Mouse (Mus musculus): ENCODE measurements around the gene Hoxb9. TPM values are rescaled to one million over a fixed set of nuclear protein-coding genes. Genes with fewer than 3 reads are reported as not detected.

Hoxb9 gene
- polyA plus RNA-seq, 1 experiment from 2014 or later, result not detected

DNA sequence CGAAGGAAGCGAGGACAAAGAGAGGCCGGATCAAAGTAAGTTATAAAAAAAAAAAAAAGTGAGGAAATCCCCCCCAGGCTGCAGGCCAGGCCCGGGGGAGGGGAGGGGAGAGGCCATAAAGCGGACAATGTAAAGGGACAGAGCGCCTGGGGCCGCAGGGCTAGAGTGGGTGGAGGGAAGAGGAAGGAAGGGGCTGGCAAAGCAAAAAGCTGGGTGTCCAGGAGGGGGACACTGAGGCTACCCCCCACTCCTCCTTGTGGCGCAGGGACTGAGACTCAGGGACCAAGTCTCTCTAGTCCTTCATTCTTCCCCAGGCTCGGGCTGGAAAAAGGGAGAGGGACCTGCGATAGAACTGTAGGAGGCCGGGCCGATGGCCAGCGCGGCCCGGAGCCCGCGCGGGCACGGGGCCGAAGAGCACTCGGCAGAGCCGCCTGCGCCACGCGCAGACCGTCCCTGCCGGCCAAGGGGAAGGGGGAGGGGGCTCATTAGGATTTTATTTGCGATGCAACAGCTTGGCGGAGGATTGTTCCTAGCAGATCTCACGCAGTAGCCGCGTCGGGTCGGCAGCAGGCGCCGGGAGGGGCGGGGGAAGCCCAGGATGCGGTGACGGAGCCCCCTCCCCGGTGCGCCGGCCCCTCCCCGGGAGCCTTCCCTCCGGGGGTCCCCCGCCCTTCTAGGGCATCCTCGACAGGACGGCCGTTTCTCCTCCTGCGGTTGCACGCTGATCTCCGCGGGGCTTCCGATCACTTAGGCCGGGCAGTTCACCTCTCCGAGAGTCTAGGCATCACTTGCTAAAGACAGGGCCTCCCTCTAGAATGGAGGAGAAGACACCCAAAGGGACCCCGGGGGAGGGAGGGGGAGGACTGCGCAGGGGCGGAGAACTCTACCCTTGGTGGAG is 1.0 kb downstream of the Hoxb9 start:
- under 1% methylated on average over 58 of the region's 58 CpGs for WGBS
- ATAC-seq (replicated peaks; ENCODE audit: low FRiP score) (no peak), DNase-seq (ENCODE audit: low spot score) (no peak)
- H3K27me3 ChIP-seq (ENCODE audit: control insufficient read depth, insufficient read depth, low read length), result peaks cover 98% of the 10 kb centered on the region
- H3K9me3 ChIP-seq (ENCODE audit: control insufficient read depth, low read length), result no peaks in the 10 kb centered on the region
- no peak overlapping the region for H3K4me2 ChIP-seq (ENCODE audit: low read depth, low read length, severe bottlenecking)
- 0 out of 2 replicates have a peak, but pooled peaks cover 5% of the 10 kb centered on the region for H3K4me1 ChIP-seq (replicated peaks; ENCODE audit: control insufficient read depth, insufficient read depth, low read length)
- H3K4me3 ChIP-seq (ENCODE audit: low read depth, low read length), result no peak overlapping the region
- no peak overlapping the region for H3K9ac ChIP-seq (ENCODE audit: low read length)
- H3K27ac ChIP-seq (ENCODE audit: low read depth, low read length), result no peak overlapping the region
- H3K36me3 ChIP-seq (ENCODE audit: control insufficient read depth, insufficient read depth, low read length), result no peaks in the 10 kb centered on the region

DNA sequence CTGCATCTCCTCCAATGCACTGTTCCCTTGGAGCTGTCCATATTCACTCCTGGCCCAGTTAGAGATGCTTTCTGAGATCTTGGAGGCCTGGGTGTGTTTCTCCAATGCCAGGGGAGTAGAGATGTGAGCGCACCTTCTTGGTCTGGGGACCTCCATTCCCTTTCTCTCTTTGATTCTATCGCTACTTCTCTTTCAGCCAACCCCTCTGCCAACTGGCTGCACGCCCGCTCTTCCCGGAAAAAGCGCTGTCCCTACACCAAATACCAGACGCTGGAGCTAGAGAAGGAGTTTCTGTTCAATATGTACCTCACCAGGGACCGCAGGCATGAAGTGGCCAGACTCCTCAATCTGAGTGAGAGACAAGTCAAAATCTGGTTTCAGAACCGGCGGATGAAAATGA is 3.2 kb downstream of the Hoxb9 start:
- ATAC-seq (replicated peaks; ENCODE audit: low FRiP score), result no peak
- no peak overlapping the region for H3K9ac ChIP-seq (ENCODE audit: low read length)
- H3K9me3 ChIP-seq (ENCODE audit: control insufficient read depth, low read length), result no peaks in the 10 kb centered on the region
- 3% methylated on average over 10 of the region's 10 CpGs for WGBS
- H3K36me3 ChIP-seq (ENCODE audit: control insufficient read depth, insufficient read depth, low read length), result no peaks in the 10 kb centered on the region
- no peak overlapping the region for H3K27ac ChIP-seq (ENCODE audit: low read depth, low read length)
- no peak for DNase-seq (ENCODE audit: low spot score)
- peaks cover 99% of the 10 kb centered on the region for H3K27me3 ChIP-seq (ENCODE audit: control insufficient read depth, insufficient read depth, low read length)
- H3K4me1 ChIP-seq (replicated peaks; ENCODE audit: control insufficient read depth, insufficient read depth, low read length), result 0 out of 2 replicates have a peak, but pooled peaks cover 5% of the 10 kb centered on the region
- no peak overlapping the region for H3K4me3 ChIP-seq (ENCODE audit: low read depth, low read length)
- no peak overlapping the region for H3K4me2 ChIP-seq (ENCODE audit: low read depth, low read length, severe bottlenecking)

GRCm38 (mm10) chr11:96275896-96276295 is 4.6 kb downstream of the Hoxb9 start:
- H3K9me3 ChIP-seq (ENCODE audit: control insufficient read depth, low read length), result no peaks in the 10 kb centered on the region
- no peak overlapping the region for H3K4me3 ChIP-seq (ENCODE audit: low read depth, low read length)
- H3K27me3 ChIP-seq (ENCODE audit: control insufficient read depth, insufficient read depth, low read length), result peaks cover 99% of the 10 kb centered on the region
- H3K4me2 ChIP-seq (ENCODE audit: low read depth, low read length, severe bottlenecking), result no peak overlapping the region
- DNase-seq (ENCODE audit: low spot score) (no peak), ATAC-seq (replicated peaks; ENCODE audit: low FRiP score) (no peak)
- 8% methylated on average over 4 of the region's 4 CpGs for WGBS
- H3K4me1 ChIP-seq (replicated peaks; ENCODE audit: control insufficient read depth, insufficient read depth, low read length), result 0 out of 2 replicates have a peak, but pooled peaks cover 5% of the 10 kb centered on the region
- no peak overlapping the region for H3K9ac ChIP-seq (ENCODE audit: low read length)
- no peaks in the 10 kb centered on the region for H3K36me3 ChIP-seq (ENCODE audit: control insufficient read depth, insufficient read depth, low read length)
- no peak overlapping the region for H3K27ac ChIP-seq (ENCODE audit: low read depth, low read length)

DNA sequence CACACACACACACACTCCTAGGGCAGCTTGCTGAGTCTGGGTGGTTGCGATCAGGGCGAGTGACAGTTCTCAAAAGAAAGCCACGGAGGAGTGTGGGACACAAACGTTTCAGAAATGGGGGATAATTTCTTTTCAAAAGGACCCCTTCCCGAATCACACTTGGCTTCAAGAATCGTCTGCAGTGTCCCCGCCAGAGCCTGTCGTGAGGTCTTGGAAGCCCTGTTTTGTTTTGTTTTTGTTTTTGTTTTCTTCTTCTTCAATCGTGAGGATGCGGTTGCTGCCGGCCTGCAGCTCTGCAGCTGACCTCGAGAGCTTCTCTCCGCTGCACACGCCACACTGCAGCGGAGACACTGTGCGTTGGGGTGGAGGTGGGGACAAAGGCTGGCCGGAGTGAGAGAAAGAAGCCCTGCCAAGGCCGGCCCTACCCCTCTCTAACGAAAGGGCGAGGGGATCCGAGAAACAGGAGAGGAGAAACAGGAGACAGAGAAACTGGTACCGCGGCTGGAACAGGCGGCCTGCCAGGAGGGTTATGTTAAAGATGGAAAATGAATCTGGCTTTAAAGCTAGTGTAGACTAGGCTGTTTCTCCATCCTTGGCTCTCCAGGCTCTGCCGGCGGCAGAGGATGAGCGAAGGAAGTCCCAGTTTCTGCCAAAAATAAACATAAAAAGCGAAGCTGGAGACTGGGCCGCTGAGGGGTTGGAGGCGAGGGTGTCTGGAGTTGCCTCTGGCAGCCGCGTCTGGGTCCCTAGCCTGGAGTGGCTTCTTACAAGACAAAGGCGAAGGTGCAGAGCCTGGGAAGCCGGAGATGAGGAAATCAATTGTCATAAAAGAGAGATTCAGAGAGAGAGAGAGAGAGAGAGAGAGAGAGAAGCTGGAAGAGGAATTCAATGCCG is 6.1 kb downstream of the Hoxb9 start:
- Histone ChIP-seq H3K4me3 (ENCODE audit: low read depth, low read length) (no peak overlapping the region), H3K27me3 (ENCODE audit: control insufficient read depth, insufficient read depth, low read length) (peaks cover 98% of the 10 kb centered on the region), H3K9ac (ENCODE audit: low read length) (no peak overlapping the region), H3K9me3 (ENCODE audit: control insufficient read depth, low read length) (no peaks in the 10 kb centered on the region), H3K4me1 (replicated peaks; ENCODE audit: control insufficient read depth, insufficient read depth, low read length) (0 out of 2 replicates have a peak, but pooled peaks cover under 1% of the 10 kb centered on the region), H3K27ac (ENCODE audit: low read depth, low read length) (no peak overlapping the region), H3K36me3 (ENCODE audit: control insufficient read depth, insufficient read depth, low read length) (no peaks in the 10 kb centered on the region), H3K4me2 (ENCODE audit: low read depth, low read length, severe bottlenecking) (no peak overlapping the region)
- no peak for DNase-seq (ENCODE audit: low spot score)
- 1% methylated on average over 35 of the region's 35 CpGs for WGBS
- ATAC-seq (replicated peaks; ENCODE audit: low FRiP score), result no peak

GRCm38 (mm10) chr11:96278324-96278723 is 7.1 kb downstream of the Hoxb9 start:
- Histone ChIP-seq H3K27ac (ENCODE audit: low read depth, low read length) (no peak overlapping the region), H3K4me3 (ENCODE audit: low read depth, low read length) (no peak overlapping the region), H3K9me3 (ENCODE audit: control insufficient read depth, low read length) (no peaks in the 10 kb centered on the region), H3K4me2 (ENCODE audit: low read depth, low read length, severe bottlenecking) (no peak overlapping the region), H3K36me3 (ENCODE audit: control insufficient read depth, insufficient read depth, low read length) (no peaks in the 10 kb centered on the region), H3K9ac (ENCODE audit: low read length) (no peak overlapping the region), H3K27me3 (ENCODE audit: control insufficient read depth, insufficient read depth, low read length) (peaks cover 98% of the 10 kb centered on the region), H3K4me1 (replicated peaks; ENCODE audit: control insufficient read depth, insufficient read depth, low read length) (no peaks in the 10 kb centered on the region; the same call in 1 of the 2 replicates)
- ATAC-seq (replicated peaks; ENCODE audit: low FRiP score) (no peak), DNase-seq (ENCODE audit: low spot score) (no peak)
- WGBS, result 16% methylated on average over 14 of the region's 14 CpGs

- under 1% methylated on average over 9 of the region's 9 CpGs for WGBS
- no peak for ATAC-seq (replicated peaks; ENCODE audit: low FRiP score)
Measured at GRCm38 (mm10) chr11:96278773-96279172, 7.5 kb downstream of the Hoxb9 start.

DNA sequence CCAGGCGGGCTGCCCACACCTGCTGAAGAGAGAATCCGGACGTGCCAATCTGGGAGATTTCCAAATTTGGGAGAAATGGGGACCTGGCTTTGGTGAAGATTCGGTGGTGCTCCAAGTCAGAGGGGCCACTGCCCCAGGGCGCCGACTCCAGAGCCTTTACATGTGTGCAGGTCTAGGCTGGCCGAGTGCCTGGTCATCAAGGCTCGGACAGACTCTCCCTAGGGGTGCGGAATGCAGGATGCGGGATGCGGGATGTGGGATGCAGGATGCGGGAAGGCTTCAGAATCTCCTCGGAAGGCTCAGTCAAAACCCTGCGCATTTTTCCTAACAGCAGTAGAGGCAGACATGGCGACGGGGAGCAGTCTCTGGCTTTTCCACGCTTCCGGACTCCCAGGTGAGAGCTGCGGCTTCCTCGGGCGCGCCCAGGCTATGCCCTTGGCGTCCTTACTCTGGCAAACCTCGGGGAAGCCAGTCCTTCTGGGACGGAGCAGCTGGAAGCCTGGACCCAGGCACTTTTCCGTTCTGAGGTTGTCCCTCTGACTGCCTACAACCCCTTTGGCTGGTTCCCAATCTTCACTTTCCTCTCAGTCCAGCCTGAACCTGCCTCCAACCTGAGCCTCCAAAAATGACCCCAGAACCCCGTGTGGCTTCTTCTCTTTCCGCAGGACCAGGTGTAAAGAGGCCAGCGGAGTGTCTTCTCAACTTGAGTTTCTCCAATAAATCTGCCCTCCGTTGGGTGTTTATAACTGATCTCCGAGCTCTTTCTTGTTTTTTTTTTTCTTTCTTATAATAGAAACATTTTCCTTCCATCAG is 8.4 kb downstream of the Hoxb9 start:
- H3K9me3 ChIP-seq (ENCODE audit: control insufficient read depth, low read length), result no peaks in the 10 kb centered on the region
- 3% methylated on average over 31 of the region's 31 CpGs for WGBS
- H3K4me2 ChIP-seq (ENCODE audit: low read depth, low read length, severe bottlenecking), result no peak overlapping the region

More at GRCm38 (mm10) chr11:96278773-96279172, 7.5 kb downstream of the Hoxb9 start:
- Histone ChIP-seq H3K27me3 (ENCODE audit: control insufficient read depth, insufficient read depth, low read length) (peaks cover 98% of the 10 kb centered on the region), H3K4me1 (replicated peaks; ENCODE audit: control insufficient read depth, insufficient read depth, low read length) (no peaks in the 10 kb centered on the region; the same call in 1 of the 2 replicates), H3K4me3 (ENCODE audit: low read depth, low read length) (no peak overlapping the region), H3K9me3 (ENCODE audit: control insufficient read depth, low read length) (no peaks in the 10 kb centered on the region), H3K4me2 (ENCODE audit: low read depth, low read length, severe bottlenecking) (no peak overlapping the region), H3K9ac (ENCODE audit: low read length) (no peak overlapping the region), H3K36me3 (ENCODE audit: control insufficient read depth, insufficient read depth, low read length) (no peaks in the 10 kb centered on the region), H3K27ac (ENCODE audit: low read depth, low read length) (no peak overlapping the region)
- peak; percentile 92 for DNase-seq (ENCODE audit: low spot score)

More for the DNA sequence above, 8.4 kb downstream of the Hoxb9 start:
- H3K27ac ChIP-seq (ENCODE audit: low read depth, low read length), result no peak overlapping the region
- H3K9ac ChIP-seq (ENCODE audit: low read length), result no peak overlapping the region
- peaks cover 98% of the 10 kb centered on the region for H3K27me3 ChIP-seq (ENCODE audit: control insufficient read depth, insufficient read depth, low read length)
- no peaks in the 10 kb centered on the region; the same call in 1 of the 2 replicates for H3K4me1 ChIP-seq (replicated peaks; ENCODE audit: control insufficient read depth, insufficient read depth, low read length)
- no peaks in the 10 kb centered on the region for H3K36me3 ChIP-seq (ENCODE audit: control insufficient read depth, insufficient read depth, low read length)
- ATAC-seq (replicated peaks; ENCODE audit: low FRiP score) (no peak), DNase-seq (ENCODE audit: low spot score) (no peak)
- H3K4me3 ChIP-seq (ENCODE audit: low read depth, low read length), result no peak overlapping the region

All from forebrain, embryonic 11.5 days (tissue).